13 mouse cellular contexts compared by ENCODE assay signal in the genomic region with DNA sequence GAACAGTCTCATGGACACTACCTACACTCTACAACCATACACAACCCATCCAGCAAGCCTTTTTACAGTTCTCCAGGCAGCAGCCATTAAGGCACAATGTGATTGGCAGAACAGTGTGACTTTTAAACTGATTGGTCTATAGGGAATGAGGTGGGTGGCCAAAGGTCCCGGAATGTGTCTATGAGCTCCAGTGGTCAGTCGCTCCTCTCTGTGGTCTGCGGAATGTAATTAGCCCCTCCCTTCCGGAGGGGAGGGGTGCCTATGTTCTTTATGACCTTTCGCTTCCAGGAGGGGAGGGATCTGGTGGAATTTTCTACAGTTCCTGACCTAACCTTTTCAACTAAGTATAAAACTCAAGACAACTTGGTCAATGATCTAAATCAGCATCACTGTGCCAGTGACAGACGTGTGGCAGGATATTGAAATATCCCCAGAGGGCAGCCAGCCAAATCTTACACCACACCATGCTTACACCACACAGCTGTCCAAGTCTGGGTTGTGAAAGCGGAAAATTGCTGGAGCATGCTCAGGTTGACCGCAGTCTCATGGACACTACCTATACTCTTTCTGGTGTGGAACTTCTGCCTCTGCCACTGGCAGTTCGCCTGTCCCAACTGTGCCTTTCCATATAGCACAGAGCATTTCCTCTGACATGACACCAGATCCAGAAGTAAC.
DNase-seq lines count a peak whose midpoint lies in the region; ATAC-seq and TF ChIP-seq lines count a peak whose summit lies in the region.
"Had no signal": no experiment of that assay in that cellular context is flagged by ENCODE, and none has a peak within 500 bp of the region (broad histone marks: within the 10 kb centered on the region; RNA-seq: fewer than 3 reads in every experiment).

No protein-coding gene starts in this region.

- no peak for TF ChIP-seq POLR2A in liver, adult 2 months (IDR thresholded peaks at IDR 0.05; ENCODE audit: extremely low read depth, insufficient read depth, low read length)

- no peaks in the 10 kb centered on the region for H3K4me1 ChIP-seq in liver, adult 2 months (ENCODE audit: control insufficient read depth, insufficient read depth, low read length)
- H3K4me1 ChIP-seq in liver, embryonic 12.5 days, result no peaks in the 10 kb centered on the region
- H3K4me1 ChIP-seq in limb, embryonic 11.5 days (ENCODE audit: control insufficient read depth, insufficient read depth, low read length), result no peaks in the 10 kb centered on the region
- no peaks in the 10 kb centered on the region for H3K4me1 ChIP-seq in neural tube, embryonic 15.5 days

- H3K4me3 ChIP-seq in liver, adult 2 months (ENCODE audit: insufficient read depth, low read depth, low read length), result no peak overlapping the region
- no peak overlapping the region for H3K4me3 ChIP-seq in liver, embryonic 12.5 days
- H3K4me3 ChIP-seq in limb, embryonic 11.5 days (ENCODE audit: low read depth, low read length), result no peak overlapping the region
- H3K4me3 ChIP-seq in neural tube, embryonic 15.5 days (replicated peaks), result no peak overlapping the region
- H3K4me3 ChIP-seq: heart, embryonic 13.5 days had no signal

- no peaks in the 10 kb centered on the region for H3K27me3 ChIP-seq in liver, adult 2 months (ENCODE audit: control insufficient read depth, insufficient read depth, low read length)
- H3K27me3 ChIP-seq in liver, embryonic 12.5 days (replicated peaks), result no peaks in the 10 kb centered on the region
- no peaks in the 10 kb centered on the region for H3K27me3 ChIP-seq in limb, embryonic 11.5 days (ENCODE audit: control insufficient read depth, insufficient read depth, low read length)
- no peaks in the 10 kb centered on the region for H3K27me3 ChIP-seq in neural tube, embryonic 15.5 days (replicated peaks)

- no peak for ATAC-seq in liver, embryonic 12.5 days
- no peak for ATAC-seq in limb, embryonic 11.5 days (ENCODE audit: insufficient number of reproducible peaks, low FRiP score, low TSS enrichment, low read depth)
- ATAC-seq in neural tube, embryonic 15.5 days (ENCODE audit: low FRiP score), result no peak

- no peaks in the 10 kb centered on the region for H3K9me3 ChIP-seq in liver, embryonic 12.5 days (replicated peaks)
- H3K9me3 ChIP-seq in limb, embryonic 11.5 days (ENCODE audit: control insufficient read depth, low read length), result no peaks in the 10 kb centered on the region
- H3K9me3 ChIP-seq in neural tube, embryonic 15.5 days (replicated peaks), result no peaks in the 10 kb centered on the region
- H3K9me3 ChIP-seq: heart, embryonic 13.5 days had no signal

- WGBS in liver, adult 2 months, result 79% methylated on average over 9 of the region's 9 CpGs
- 73% methylated on average over 9 of the region's 9 CpGs for WGBS in liver, embryonic 12.5 days (ENCODE audit: insufficient replicate concordance)
- 73% methylated on average over 9 of the region's 9 CpGs for WGBS in limb, embryonic 11.5 days
- WGBS in neural tube, embryonic 15.5 days, result 84% methylated on average over 9 of the region's 9 CpGs

- H3K27ac ChIP-seq in liver, adult 2 months (replicated peaks; ENCODE audit: insufficient read depth, low read depth, low read length), result no peak overlapping the region
- no peak overlapping the region for H3K27ac ChIP-seq in liver, embryonic 12.5 days
- no peak overlapping the region for H3K27ac ChIP-seq in limb, embryonic 11.5 days (replicated peaks; ENCODE audit: low read depth, low read length)
- H3K27ac ChIP-seq in neural tube, embryonic 15.5 days (replicated peaks), result no peak overlapping the region
- H3K27ac ChIP-seq: heart, embryonic 13.5 days; hindbrain, embryonic 14.5 days had no signal

- H3K9ac ChIP-seq in liver, adult 2 months (ENCODE audit: low read depth, low read length), result no peak overlapping the region
- H3K9ac ChIP-seq in liver, embryonic 12.5 days, result no peak overlapping the region
- H3K9ac ChIP-seq in limb, embryonic 11.5 days (ENCODE audit: low read length), result no peak overlapping the region
- H3K9ac ChIP-seq in neural tube, embryonic 15.5 days (replicated peaks), result no peak overlapping the region
- H3K9ac ChIP-seq: heart, embryonic 13.5 days; hindbrain, embryonic 14.5 days had no signal

- H3K4me2 ChIP-seq in liver, embryonic 12.5 days, result no peak overlapping the region
- H3K4me2 ChIP-seq in limb, embryonic 11.5 days (ENCODE audit: low read depth, severe bottlenecking), result no peak overlapping the region
- H3K4me2 ChIP-seq in neural tube, embryonic 15.5 days, result no peak overlapping the region
- H3K4me2 ChIP-seq: heart, embryonic 13.5 days; hindbrain, embryonic 14.5 days had no signal

- H3K36me3 ChIP-seq in liver, adult 2 months (ENCODE audit: control insufficient read depth, insufficient read depth, low read length), result no peaks in the 10 kb centered on the region
- no peaks in the 10 kb centered on the region for H3K36me3 ChIP-seq in liver, embryonic 12.5 days
- no peaks in the 10 kb centered on the region for H3K36me3 ChIP-seq in limb, embryonic 11.5 days (ENCODE audit: control insufficient read depth, insufficient read depth, low read length)
- no peaks in the 10 kb centered on the region for H3K36me3 ChIP-seq in neural tube, embryonic 15.5 days
- H3K36me3 ChIP-seq: heart, embryonic 13.5 days had no signal

- peak; percentile 42 for DNase-seq in liver, adult 2 months (ENCODE audit: extremely low read depth, low read depth, low spot score)
- peak; percentile 60 for DNase-seq in adrenal gland, postnatal 10 days
- DNase-seq in limb, embryonic 11.5 days (ENCODE audit: low spot score), result peak; percentile 22
- DNase-seq in skeletal muscle tissue, adult 2 months (ENCODE audit: low read depth, low spot score), result peak; percentile 19
- no peak for DNase-seq in Muller cell, postnatal 12 days (ENCODE audit: inconsistent ontology term)
- DNase-seq: cerebellum, adult 11-12 months; left cerebral cortex, postnatal 4 days; retina, postnatal 1 day; thymus, postnatal 14 days had no signal

- no peak for TF ChIP-seq CTCF in liver, adult 2 months (IDR thresholded peaks at IDR 0.05; ENCODE audit: low read depth, low read length)

- H3K79me2 ChIP-seq in liver, adult 2 months (ENCODE audit: control insufficient read depth, insufficient read depth, low read length), result no peaks in the 10 kb centered on the region
